Mouse (Mus musculus) megakaryocyte, embryonic 14.5 days (primary cell): ENCODE measurements around the gene Zbtb46.

Experiments
- FLI1 ChIP-seq: IDR thresholded peaks from 2 replicates; pipeline ENCODE4 v1.6.1; 2012; ENCODE audit warnings: low read length, inconsistent platforms, mixed read lengths
- GATA1 ChIP-seq: IDR thresholded peaks from 3 replicates; pipeline ENCODE4 v1.6.1; 2012; ENCODE audit warnings: mixed read lengths, low read length, inconsistent platforms, borderline replicate concordance

DNA sequence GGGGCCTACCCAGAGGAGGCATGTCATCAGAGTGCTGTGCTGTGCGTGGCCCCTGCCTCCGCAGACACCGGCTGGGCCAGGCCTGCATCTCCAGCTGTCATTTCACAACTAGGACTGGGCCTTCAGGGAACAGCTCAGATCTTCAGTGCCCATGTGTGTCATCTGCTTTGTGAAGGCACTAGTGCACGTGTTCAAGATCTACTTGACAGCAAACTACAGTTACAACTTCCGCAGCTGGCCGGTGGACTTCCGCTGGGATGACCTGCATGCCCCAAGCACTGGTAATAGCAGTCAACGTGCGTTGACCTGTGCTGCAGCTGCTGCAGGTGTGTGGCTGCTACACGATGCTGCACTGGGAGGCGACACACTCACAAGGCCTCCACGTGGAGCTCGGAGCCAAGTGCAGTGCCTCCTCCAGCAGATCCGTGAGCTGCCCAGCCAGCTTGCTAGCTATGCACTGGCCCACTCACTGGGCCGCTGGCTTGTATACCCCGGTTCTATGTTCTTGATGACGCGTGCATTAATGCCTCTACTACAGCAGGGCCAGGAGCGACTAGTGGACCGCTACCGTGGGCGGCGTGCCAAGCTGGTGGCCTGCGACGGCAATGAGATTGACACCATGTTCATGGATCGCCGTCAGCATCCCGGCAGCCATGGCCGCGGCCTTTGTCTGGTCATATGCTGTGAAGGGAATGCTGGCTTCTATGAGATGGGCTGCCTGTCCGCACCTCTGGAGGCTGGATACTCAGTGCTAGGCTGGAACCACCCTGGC is 34.1 kb upstream of the Zbtb46 start, which contains the start of gene Abhd16b:
- TF ChIP-seq GATA1 (no peak), FLI1 (no peak)
